Mouse (Mus musculus): Measurements from ENCODE around the gene Trak2. TPM values are rescaled to one million over a fixed set of nuclear protein-coding genes. Genes with fewer than 3 reads are reported as not detected.
A peak's percentile ranks its signal among the peaks of the same experiment; 100 is the strongest.
"Not testable (repeated sequence)": the region's sequence is repeated elsewhere in the genome, so short reads cannot be mapped to it uniquely, and the experiment has no call there.

Gene Trak2
- total RNA-seq, 2 experiments from 2014 or later = 155 to 161 TPM

- DNase-seq = peak in 1 of 2 experiments; percentile 0
Measured at GRCm38 (mm10) chr1:58954578-58955410, 18.4 kb downstream of the Trak2 start.

GRCm38 (mm10) chr1:58953686-58954434, 19.4 kb downstream of the Trak2 start:
- intact Hi-C loops (cut with DNase I) = no loop called here
- DNase-seq = peak in 1 of 2 experiments; percentile 12

More at GRCm38 (mm10) chr1:58954578-58955410, 18.4 kb downstream of the Trak2 start:
- intact Hi-C loops (cut with DNase I) = no loop called here

GRCm38 (mm10) chr1:58952997-58953396, 20.2 kb downstream of the Trak2 start:
- DNase-seq = peak in 1 of 2 experiments; percentile 0
- intact Hi-C loops (cut with DNase I) = no loop called here

GRCm38 (mm10) chr1:58952526-58952925, 20.7 kb downstream of the Trak2 start:
- intact Hi-C loops (cut with DNase I) = no loop called here
- DNase-seq = no peak

GRCm38 (mm10) chr1:58951841-58952240, 21.4 kb downstream of the Trak2 start:
- no peak for DNase-seq
- intact Hi-C loops (cut with DNase I) = no loop called here

- intact Hi-C loops (cut with DNase I) = no loop called here
- DNase-seq = peak in 1 of 2 experiments; percentile 54
Measured at GRCm38 (mm10) chr1:58950899-58951648, 22.2 kb downstream of the Trak2 start.

GRCm38 (mm10) chr1:58949561-58950106, 23.6 kb downstream of the Trak2 start:
- no peak for DNase-seq
- intact Hi-C loops (cut with DNase I) = no loop called here

GRCm38 (mm10) chr1:58946718-58947117, 26.5 kb downstream of the Trak2 start:
- no peak for DNase-seq
- intact Hi-C loops (cut with DNase I) = no loop called here

GRCm38 (mm10) chr1:58945960-58946670, 27.1 kb downstream of the Trak2 start:
- DNase-seq = no peak
- intact Hi-C loops (cut with DNase I) = no loop called here

GRCm38 (mm10) chr1:58945523-58945922, 27.7 kb downstream of the Trak2 start:
- peak in 1 of 2 experiments; percentile 60 for DNase-seq
- intact Hi-C loops (cut with DNase I) = no loop called here

GRCm38 (mm10) chr1:58937606-58938099, 35.6 kb downstream of the Trak2 start:
- intact Hi-C loops (cut with DNase I) = no loop called here
- no peak for DNase-seq

- intact Hi-C loops (cut with DNase I) = no loop called here
- DNase-seq = no peak
Measured at GRCm38 (mm10) chr1:58936746-58937605, 36.3 kb downstream of the Trak2 start.

- intact Hi-C loops (cut with DNase I) = loop anchor here (5.0 kb wide), 1 partner anchor 46 kb away; the partner anchor contains the start of genes Stradb and Trak2
- no peak for DNase-seq
Measured at GRCm38 (mm10) chr1:58926664-58927063, 46.6 kb downstream of the Trak2 start.

- intact Hi-C loops (cut with DNase I) = no loop called here
- DNase-seq = no peak
Measured at GRCm38 (mm10) chr1:58917566-58917965, 55.7 kb downstream of the Trak2 start.

GRCm38 (mm10) chr1:58909636-58910272, 63.5 kb downstream of the Trak2 start:
- intact Hi-C loops (cut with DNase I) = loop anchor here (5.0 kb wide), 2 partner anchors 63 to 83 kb away; partner anchors contain the start of genes Stradb and Trak2
- no peak for DNase-seq

- intact Hi-C loops (cut with DNase I) = no loop called here
- no peak for DNase-seq
Measured at GRCm38 (mm10) chr1:58903681-58904080, 69.5 kb downstream of the Trak2 start.

GRCm38 (mm10) chr1:58897561-58897960, 75.7 kb downstream of the Trak2 start:
- intact Hi-C loops (cut with DNase I) = loop anchor here (1.0 to 2.0 kb wide), 2 partner anchors 127 to 201 kb away; no protein-coding TSS in a partner anchor
- peak; percentile 32 to 47 for DNase-seq

GRCm38 (mm10) chr1:58892386-58892785, 80.8 kb downstream of the Trak2 start:
- intact Hi-C loops (cut with DNase I); DNase-seq: not testable (repeated sequence)
